Mouse (Mus musculus) urinary bladder, postnatal 25 days (tissue): ENCODE measurements around the gene Pdia5.

Experiments used
- DNase-seq: peaks from one replicate; pipeline ENCODE4 v3.0.0; 2022; ENCODE audit warnings: low spot score

Pdia5 gene

DNA sequence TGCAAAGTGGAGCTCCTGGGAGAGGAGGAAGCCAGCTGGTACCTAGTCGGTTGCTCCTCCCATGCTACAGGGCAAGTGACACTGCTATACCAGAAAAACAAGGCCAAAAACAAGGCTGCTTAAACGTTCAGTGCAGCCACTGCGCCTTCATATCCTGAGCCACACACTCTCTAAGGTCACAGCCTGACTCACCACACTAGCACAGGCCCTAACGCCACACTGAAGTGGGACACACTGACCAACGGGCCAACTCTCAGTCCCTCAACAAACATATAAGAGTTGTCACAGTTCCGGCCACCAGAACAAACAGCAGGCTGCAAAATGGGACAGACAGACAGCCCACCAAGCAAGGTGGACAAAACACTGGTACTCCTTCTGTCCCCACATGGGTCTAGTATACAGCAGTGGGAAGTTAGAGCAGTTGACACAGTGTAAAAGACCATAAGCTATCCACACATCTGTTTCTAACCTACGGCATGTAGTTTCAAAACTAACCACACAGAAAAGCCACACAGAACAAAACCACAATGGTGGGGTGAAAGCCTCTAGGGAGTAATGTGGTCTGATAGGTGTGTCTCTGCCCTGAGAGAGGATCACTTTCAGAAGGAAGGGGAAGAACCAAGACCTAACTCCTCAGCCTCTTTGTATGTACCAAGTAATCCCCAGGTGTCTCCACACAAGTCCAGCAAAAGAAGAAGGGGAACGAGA is 6.0 kb downstream of the Pdia5 start:
- no peak for DNase-seq

DNA sequence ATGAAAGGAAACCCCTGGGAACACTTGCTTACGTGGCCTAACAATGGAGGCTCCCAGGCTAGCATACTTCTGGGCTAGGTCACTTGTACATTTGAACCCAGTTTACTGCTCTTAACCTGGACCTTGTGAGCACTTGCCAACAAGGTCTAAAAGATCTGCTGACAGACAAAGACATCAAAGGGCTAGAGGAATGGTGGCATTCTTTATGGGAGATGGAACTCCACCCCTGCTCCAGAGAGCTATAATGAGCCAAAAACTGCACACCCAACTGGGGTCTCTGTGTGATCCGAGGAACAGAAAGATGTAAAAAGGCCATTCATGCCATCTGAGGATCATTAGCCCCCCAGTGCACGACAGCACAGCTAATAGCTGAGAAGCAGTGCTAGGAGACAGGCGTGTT is 6.6 kb downstream of the Pdia5 start:
- DNase-seq, result no peak

DNA sequence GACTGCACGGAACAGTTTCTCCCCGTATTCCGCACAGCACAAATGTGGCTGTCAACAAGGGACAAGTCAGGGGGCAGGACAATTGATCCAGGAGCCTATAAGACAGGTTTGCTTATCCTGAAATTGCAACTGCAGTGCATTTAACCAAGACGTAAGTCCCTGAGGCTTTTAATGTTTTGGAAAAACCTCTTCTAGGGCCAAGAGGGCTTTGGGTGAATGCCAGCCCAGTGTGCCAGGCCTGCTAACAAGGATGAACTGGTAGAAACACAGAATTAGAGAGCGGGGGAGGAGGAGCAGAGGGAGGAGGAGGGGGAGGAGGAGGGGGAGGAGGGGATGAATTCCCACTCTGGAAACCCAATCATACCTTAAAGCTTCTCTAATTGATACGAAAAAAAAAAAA is 11.4 kb downstream of the Pdia5 start:
- DNase-seq, result no peak

DNA sequence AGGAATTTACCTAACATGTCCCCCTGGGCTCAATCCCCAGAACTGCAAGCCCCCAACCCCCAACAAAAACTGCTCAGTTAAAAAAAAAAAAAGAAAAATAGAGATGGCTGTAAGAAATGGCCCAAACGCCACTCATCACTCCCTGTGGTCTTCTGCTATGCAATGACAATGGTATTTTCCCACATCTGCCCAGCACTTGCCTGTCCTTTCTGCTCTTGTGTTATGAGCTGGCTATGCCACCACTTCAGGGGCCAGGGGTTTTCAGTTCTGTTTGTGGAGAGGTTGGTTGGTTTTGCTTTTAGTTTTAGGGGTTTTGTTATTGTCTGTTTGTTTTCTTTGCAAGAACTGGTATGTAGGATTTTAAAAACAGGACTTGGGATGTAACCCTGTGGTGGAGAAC is 13.4 kb downstream of the Pdia5 start:
- no peak for DNase-seq

DNA sequence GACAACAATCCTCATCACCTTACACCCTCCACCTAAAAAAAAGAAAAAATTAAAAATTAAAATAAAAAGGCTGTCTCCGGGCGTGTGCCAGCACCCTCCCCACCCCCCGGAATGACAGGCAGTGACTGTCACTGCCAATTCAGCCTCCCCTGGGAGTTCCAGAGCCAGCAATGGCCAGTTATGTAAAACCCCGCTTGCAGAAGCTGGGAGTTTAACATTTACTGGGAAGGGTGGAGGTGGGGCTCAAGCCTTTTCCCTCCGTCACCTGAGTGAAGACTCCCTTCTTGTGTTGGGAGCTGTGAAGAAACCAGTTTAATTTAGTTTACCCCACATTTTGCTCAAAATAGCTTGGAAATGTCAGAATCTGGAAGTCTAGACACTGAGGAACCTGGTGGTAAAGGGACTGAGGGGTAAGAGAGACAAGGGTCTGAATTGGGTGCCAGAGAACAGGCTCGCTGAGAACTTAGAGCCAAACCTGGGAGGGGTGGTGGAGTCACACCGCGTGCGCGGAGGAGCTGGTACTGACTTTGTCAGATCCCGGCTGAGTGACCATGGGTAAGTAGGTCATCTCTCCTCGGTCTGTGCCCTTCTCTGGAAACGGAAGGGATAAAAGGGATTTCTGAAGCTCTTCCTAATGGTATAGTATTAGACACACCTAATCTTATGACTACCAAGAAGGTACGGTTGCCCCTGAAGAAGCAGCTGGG is 18.0 kb downstream of the Pdia5 start:
- no peak for DNase-seq

DNA sequence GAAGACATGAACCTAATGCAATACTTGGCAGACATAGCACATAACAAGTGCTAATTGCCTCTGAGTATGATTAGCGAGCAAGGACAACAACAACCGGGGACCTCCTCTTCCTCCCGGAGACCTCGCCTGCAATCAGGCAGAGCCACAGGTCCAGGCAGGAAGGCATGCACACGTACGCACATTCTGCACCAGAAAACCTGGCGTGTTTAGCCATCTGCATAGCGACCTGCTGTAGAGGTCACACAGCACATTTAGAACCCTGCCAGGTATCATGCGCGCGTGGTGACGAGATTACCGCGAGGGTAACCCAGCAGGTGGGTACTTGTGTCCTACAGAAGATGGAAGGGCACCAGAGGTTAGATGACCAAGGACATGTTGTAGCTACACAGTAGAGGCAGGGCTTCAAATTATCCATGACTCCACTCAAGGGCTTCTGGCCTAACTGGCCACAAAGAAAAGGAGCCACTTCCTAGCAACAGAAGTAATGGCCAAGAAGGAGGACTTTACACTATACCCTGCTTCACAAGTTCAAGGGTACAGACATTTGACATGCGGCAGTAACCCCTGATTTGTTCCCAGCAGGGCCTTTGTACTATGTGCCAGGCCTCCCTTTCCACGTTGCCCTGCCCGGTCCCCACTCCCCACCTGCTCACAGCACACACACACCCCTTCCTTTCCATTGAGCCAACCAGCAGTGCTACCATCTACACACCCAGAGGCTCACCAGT is 18.7 kb downstream of the Pdia5 start:
- no peak for DNase-seq

DNA sequence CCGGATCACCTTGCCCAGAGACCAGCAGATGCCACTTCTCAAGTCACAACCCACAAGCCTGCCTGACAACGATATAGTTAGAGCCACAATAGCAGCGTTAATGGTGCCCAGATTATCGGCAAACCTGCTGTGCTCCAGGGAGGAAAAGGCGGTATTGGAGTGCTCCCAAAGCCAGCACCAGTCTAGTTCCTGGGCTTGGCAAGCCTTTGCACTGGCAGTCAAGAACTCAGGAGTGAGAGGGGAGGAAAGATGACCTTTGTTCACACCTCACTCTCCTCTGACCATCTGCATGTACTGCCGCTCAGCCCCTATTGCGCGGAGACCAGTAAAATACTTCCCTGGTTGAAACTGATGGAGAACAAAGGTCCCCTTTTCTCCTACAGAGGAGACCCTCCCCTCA is 19.7 kb downstream of the Pdia5 start:
- DNase-seq, result no peak

DNA sequence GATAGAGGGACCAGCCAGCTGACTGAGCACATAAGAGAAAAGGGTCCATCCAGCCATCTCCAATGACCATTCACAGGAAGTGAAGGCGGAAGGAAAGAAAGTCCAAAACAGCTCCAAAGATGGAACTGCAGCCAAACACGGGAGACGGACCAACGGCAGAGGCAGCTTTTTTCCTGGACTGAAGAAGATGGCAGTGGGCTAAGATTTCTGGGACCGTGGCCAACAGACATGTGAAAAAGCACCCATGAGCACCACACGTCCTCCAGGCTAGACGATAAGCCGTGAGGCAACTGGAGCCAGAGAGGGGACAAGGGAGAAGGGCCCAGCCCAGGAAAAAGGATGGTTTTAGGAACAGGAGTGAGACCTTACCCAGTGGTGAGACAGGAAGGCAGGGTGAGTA is 20.6 kb downstream of the Pdia5 start:
- DNase-seq, result no peak

DNA sequence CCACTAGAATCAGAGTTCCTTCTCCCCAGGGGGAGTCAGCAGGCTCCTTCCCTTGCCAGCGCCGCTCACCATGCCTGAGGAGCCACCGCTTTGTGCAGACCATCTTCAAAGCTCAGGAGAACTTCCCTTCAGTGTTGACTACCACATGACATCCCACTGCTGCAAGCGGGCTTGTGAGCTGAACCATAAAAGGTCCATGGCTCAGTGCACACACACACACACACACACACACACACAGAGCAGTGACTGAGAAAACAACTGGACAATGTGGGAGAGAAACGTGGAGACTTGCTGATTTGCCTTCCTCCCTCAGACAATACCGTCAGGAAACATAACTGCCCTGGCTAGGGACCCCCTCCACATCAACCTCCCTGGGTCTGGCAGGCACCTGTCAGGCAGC is 21.7 kb downstream of the Pdia5 start:
- DNase-seq, result no peak

DNA sequence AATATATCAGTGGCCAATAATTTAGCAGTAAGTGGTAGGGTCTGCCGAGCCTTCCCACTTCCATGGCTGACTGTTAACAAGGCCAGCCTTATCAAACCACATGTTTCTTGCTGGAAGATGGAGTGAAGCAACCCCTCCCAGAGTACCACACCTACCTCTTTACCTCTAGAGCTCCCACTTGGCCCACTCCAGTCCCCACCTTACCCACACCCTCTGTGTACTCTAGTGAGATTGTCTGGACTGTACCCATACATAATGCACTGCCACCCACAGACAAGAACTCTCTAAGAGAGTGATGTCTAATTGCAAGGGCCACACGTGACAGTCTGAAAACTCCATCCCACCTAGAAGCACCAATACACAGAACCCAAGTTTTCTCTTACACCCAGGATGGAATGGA is 23.6 kb downstream of the Pdia5 start:
- no peak for DNase-seq

DNA sequence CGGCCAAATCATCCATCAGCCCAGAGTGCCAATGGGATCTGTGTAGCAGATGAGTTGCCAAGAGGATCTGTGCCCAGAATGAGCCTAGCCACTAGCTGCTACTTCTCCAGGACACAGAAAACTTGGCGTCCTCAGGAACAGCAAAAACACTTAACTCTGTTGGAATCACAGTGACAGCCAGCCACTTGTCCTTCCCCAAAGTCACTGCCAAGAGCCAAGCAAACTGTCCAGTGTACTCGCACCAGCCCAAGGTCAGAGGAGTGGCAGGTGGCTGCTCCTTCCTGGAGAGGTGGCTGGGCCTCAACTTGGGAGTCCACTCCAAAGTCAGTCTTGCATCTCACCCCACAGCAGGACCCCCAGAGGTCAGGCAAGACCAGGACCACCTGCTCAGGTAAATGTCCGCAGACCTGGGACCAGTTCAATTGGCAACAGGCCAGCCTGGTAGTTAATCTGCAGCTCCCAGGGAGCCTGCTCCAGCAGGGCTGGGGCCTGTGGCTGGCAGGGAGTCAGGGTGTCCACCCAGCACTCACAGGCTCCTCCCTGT is 24.8 kb downstream of the Pdia5 start:
- no peak for DNase-seq

DNA sequence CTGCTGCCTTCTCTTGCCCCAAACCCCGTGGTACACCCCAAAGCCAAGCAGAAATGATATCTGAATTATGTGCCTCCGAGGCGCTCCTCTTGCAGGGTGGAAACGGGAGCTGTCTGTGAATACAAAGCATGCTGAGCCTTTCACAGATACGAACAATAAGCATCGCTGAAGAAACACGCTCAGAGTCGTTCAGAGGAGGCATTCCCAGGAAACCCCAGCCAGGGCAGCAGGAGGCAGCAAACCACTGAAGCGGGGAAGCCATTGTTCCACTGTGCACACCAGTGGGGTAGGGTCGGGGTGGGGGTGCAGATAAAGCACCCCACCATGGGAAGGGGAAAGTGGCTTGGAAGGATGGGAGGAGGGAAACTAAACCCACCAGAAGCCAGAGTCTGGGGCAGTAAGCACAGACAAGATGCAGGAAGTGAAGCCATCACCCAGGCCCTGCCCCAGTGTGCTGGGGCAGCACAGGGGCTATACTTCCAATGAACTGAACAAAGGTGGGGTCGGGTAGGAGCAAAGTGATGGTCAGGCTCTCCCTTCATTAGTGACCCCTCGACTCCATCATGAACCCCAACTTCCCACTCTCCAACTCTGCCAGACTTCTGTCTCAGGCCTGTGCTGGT is 25.9 kb downstream of the Pdia5 start:
- DNase-seq, result no peak

DNA sequence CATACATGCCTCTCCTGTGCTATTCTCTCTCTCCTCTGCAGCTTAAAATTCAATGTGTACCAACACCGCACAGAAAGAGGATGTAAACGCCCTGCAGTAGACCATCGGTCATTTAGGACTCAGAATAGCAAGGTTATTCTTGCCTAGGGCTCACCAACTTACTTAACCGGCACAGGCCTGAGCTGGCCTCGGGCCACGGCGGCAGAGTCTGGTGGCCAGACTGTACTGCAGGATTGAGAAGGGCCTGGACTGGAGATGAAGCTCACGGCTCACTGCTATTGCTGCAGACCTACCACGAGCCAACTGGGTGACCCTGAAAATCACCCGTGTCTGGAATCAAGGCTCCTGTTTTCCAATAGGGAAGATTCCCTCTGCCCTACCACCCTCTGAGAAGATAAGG is 27.0 kb downstream of the Pdia5 start:
- no peak for DNase-seq

DNA sequence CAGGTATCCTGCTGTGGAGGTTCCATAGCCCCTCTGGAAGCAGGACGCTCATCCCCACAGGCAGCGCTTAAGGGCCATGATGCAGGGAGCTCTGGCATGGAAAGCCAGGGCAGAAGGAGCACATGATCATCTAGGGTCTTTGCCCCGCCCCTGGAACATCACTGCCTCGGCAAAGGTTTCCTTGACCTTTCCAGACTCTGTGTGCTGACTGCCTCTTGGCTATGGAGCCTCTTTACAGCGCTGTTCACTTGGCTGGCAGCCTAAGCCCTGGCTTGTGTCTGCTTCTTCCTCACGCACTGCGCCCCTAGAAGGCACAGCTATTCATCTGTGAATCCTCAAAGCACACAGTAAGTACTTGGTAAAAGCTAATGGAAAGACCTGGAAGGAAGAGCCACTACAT is 27.7 kb downstream of the Pdia5 start:
- DNase-seq, result no peak

DNA sequence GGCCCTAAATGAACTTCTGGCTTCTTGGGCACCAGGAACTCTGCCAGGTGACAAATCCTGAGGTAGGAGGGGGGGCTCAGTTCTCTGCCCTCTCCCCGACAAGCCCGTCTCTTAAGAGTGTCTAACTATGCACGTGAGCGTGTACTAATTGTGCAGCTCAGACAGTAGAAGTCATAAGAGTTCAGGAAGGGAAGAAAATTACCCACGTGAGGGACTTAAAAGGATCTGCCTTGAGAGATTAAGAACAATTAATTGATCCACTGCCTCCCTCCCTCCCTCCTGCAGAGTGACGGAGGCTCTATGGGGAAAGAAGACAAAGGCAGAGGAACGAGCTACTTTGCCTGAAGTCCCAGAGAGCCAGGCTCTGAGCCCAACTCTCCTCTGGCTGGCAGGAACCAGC is 31.1 kb downstream of the Pdia5 start:
- DNase-seq, result no peak

DNA sequence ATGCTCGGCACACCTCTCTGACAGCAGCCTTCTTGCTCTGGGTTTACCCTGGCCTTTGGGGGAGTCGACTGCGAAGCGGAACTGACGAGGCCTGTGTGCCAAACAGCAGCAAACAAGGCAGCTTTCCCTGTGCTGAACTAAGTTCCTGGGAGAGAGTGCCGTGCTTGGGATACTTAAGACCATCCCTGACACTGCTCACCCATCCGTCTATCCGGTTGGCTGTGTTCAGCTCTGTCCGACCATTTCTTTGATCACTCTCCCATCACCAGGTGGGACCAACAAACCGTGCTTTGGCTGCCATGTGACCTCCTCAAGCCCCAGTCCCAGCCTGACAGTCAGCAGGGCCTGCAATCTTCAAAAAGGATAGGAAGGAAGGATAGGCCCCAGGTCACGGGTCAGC is 32.4 kb downstream of the Pdia5 start:
- DNase-seq, result no peak

DNA sequence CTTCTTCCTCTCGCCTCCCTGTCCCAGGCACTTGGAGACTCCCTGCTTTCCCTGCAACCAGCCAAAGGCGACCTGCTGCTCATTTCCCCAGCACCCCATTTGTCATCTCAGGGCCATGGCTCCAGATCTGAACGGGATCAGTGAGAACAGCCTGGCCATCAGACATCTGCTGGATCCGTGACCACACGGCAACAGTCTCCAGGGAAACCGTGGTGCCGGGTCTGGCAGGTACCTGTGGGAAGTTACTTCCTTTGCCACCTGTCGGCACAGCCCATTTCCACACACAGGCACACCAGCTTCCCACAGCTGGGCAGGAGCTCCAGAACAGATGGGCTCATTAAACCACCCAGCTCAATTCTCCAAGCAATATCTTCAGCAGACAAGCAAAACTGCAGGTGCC is 33.2 kb downstream of the Pdia5 start:
- DNase-seq, result no peak

DNA sequence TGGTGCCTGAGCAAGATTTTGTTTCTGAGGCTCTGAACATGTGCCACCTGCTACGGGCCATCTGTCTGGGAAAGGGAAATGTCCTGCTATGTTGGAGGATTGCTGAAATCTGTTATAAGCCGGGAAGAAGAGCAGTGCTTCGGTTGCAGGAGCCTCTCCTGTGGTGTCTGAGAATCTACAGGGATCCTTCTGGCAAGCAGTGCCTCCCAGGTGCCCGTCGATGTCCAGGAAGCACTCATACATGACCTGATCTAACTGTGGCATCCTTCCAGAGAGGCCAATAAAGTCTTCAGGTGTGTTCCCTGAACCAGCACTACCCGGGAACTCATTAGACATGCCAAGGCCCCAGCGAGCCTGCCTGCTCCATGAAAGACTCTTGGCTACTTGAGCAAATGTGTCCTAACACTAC is 33.7 kb downstream of the Pdia5 start:
- DNase-seq, result no peak

DNA sequence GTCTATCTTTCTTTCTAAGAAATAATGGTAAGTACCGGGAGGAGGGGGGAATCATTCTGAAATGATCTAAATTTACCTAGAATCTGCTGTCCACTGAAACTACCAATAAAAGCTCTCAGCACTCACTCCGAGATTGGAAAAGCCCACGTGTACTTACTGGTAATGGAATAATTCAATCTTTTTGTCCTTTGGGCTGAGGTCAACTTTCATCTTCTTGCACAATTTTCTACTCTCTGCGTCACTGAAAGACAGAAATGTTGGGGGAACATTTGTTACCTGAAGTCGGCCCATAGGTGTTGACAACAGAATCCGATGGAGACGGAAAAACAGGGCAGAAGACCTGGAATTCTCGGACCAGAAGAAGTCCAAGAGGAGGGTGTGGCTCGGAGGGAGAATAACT is 34.4 kb downstream of the Pdia5 start:
- no peak for DNase-seq

DNA sequence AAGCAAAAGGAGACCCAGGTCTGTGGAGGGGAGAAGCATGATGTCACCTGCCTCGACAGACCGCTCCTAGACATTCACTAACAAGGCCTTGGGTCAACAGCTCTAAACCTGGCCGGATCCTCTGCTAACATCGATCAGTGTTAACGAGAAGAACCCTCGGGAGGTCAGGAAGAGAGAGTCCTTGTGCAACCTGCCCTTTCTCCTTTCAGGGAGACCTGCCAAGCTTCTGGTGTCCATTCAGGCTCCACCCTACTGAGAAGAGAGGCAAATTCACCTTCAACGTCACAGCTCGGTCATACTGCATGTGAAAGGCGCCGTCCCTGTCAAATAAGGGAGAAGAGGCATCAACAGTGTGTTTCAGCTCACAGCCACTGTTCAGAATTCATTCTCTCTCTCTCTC is 34.9 kb downstream of the Pdia5 start:
- no peak for DNase-seq

DNA sequence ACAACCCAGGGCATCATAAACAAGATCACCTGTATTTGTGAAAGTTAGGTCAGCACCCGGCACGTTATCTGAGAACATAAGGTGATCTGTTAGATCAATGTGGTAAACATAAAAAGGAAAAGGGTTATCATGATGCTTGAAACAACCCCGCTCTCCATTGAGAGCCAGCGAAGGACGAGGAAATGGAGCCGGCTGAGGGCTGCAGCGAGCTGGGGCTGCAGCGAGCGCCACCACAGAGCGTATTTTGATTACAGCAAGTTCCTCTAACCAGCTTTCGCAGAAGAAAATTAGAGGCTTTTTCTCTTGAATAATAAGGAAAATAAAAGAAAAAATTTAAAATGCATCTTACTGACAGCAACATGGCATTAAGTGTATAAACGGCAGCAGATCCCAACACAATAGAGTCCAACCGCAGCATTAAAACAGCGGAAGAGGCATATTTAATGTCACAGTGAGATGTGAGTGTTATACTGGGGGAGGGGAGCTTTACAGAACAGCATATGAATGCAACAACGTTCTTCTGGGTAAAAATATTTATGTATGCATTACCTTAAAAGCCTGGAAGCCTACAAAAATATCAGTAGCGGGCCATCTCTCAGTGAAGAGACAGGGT is 40.5 kb downstream of the Pdia5 start:
- no peak for DNase-seq

DNA sequence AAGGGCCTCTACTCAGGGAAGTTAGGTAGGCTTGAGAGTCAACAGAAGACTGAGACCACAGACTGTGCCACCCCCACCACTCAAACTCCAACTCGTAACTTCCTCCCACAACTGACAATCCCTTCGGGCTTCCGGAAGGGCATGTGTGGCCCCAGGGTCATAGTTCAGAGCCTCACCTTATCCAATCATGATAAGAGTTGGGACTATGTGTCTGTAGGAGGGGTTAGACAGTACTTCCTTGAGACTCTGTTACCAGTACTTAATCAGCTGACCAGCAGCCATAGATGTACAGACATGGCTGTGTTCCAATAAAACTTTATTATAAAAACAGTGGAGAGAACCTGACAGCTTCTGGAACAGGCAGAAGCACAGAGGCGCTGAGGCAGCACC is 48.7 kb downstream of the Pdia5 start:
- DNase-seq, result no peak
